Mouse (Mus musculus): ENCODE measurements at regions not wholly inside any gene's neighbourhood (a gene's known extent, or its start where the extent isn't known, plus 50 kb on each side); places are given as distances from the start of the nearest gene placed in this dataset.

DNA sequence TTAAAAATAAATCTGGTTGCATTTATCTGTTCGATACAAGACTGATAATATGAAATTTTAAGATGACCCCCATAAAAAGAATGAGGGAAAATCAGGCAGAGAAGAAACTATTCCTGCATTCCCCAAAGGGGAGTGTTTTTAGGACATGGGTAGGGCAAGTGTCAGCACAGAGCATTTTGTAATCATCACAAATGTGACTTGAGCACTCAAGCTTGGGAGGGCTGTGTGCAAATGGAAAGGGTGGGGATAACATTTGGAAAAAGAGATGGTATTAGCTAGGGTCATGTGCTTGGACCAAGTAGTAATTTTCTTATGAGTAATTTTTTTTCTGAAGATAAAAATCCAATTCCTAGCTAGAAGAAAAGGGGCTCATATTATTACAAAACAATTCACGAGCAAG is 418.1 kb upstream of the Cd180 start:
- ATAC-seq (ENCODE audit: low FRiP score) (no peak), DNase-seq (ENCODE audit: low spot score) (no peak)
- no peak overlapping the region for H3K4me3 ChIP-seq (replicated peaks; ENCODE audit: low read length)
- 94% methylated on average over 2 of the region's 2 CpGs for WGBS
- no peak overlapping the region for H3K27ac ChIP-seq
- no peaks in the 10 kb centered on the region for H3K27me3 ChIP-seq (ENCODE audit: control insufficient read depth, insufficient read depth, low read length)
- no peak overlapping the region for H3K4me2 ChIP-seq (replicated peaks)
- no peaks in the 10 kb centered on the region for H3K36me3 ChIP-seq (replicated peaks; ENCODE audit: control insufficient read depth, insufficient read depth)
- H3K4me1 ChIP-seq (replicated peaks; ENCODE audit: control insufficient read depth, insufficient read depth, low read length): no peaks in the 10 kb centered on the region
- H3K9ac ChIP-seq: no peak overlapping the region
- no peaks in the 10 kb centered on the region for H3K9me3 ChIP-seq (ENCODE audit: control insufficient read depth, low read length)

DNA sequence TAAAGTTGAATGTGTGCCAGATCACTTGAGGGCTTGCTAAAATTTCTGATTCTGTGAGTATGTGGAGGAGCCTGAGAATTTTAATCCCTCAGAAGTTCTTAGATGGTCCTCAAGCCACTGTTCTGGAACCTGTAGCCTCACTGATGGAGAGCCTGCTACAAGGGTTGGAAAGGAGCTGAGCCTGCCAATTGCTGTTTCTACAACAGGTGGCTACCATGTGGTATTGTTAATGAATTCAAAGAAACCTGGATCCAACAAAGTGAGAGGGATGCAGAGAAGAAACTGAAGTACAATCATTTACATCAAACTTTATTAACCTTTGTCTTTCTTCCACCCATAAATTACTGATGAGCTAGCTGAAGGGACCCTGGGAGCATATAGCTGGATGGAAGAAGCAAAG is 416.5 kb upstream of the Cd180 start:
- DNase-seq (ENCODE audit: low spot score): peak; percentile 15
- no peak overlapping the region for H3K4me2 ChIP-seq (replicated peaks)

DNA sequence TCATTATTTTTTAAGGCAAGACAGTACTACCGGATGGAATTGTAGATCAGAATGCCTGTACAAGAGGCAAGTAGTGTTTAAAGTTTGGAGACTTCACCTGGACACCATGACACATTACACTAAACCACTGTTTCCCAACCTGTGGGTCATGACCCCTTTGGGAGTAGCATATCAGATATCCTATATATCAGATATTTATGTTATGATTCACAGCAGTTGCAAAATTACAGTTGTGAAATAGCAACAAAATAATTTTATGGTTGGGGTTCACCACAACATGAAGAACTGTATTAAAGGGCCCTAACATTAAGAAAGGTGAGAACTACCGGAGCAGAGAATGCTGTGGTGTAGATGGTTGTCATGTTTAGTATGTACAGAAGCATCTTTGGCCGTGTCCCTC is 413.2 kb upstream of the Cd180 start:
- Histone ChIP-seq H3K27ac (no peak overlapping the region), H3K9me3 (ENCODE audit: control insufficient read depth, low read length) (no peaks in the 10 kb centered on the region), H3K36me3 (replicated peaks; ENCODE audit: control insufficient read depth, insufficient read depth) (no peaks in the 10 kb centered on the region), H3K9ac (no peak overlapping the region), H3K27me3 (ENCODE audit: control insufficient read depth, insufficient read depth, low read length) (no peaks in the 10 kb centered on the region), H3K4me3 (replicated peaks; ENCODE audit: low read length) (no peak overlapping the region), H3K4me2 (replicated peaks) (no peak overlapping the region), H3K4me1 (replicated peaks; ENCODE audit: control insufficient read depth, insufficient read depth, low read length) (no peaks in the 10 kb centered on the region)
- WGBS: 97% methylated on average over 3 of the region's 3 CpGs
- ATAC-seq (ENCODE audit: low FRiP score) (no peak), DNase-seq (ENCODE audit: low spot score) (no peak)

More for the DNA sequence above, 416.5 kb upstream of the Cd180 start:
- no peak for ATAC-seq (ENCODE audit: low FRiP score)
- H3K4me3 ChIP-seq (replicated peaks; ENCODE audit: low read length): no peak overlapping the region
- H3K4me1 ChIP-seq (replicated peaks; ENCODE audit: control insufficient read depth, insufficient read depth, low read length): no peaks in the 10 kb centered on the region
- no peaks in the 10 kb centered on the region for H3K9me3 ChIP-seq (ENCODE audit: control insufficient read depth, low read length)
- no peak overlapping the region for H3K9ac ChIP-seq
- H3K27ac ChIP-seq: no peak overlapping the region
- no peaks in the 10 kb centered on the region for H3K36me3 ChIP-seq (replicated peaks; ENCODE audit: control insufficient read depth, insufficient read depth)
- H3K27me3 ChIP-seq (ENCODE audit: control insufficient read depth, insufficient read depth, low read length): no peaks in the 10 kb centered on the region

DNA sequence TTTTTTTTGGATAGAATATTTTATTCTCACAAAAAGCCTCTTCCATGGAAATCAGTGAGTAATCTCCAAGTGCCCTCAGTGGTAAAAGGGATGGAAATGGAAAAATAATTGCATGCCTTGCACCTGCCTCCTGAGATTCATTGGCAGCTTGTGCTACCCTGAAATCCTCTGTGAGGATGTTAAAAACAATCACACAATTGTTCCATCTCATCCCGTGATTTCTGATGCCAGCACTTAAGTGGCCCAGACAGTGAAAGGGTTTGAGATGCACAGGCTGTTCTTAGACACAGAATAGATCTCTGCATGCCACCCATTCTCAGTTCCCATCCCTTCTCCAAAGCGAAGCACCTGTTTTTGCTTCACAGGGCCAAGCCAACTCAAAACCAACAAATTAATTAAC is 398.9 kb upstream of the Cd180 start:
- Histone ChIP-seq H3K36me3 (replicated peaks; ENCODE audit: control insufficient read depth, insufficient read depth) (no peaks in the 10 kb centered on the region), H3K9me3 (ENCODE audit: control insufficient read depth, low read length) (no peaks in the 10 kb centered on the region), H3K4me3 (replicated peaks; ENCODE audit: low read length) (no peak overlapping the region), H3K27ac (no peak overlapping the region), H3K27me3 (ENCODE audit: control insufficient read depth, insufficient read depth, low read length) (no peaks in the 10 kb centered on the region), H3K4me2 (replicated peaks) (no peak overlapping the region), H3K9ac (no peak overlapping the region), H3K4me1 (replicated peaks; ENCODE audit: control insufficient read depth, insufficient read depth, low read length) (no peaks in the 10 kb centered on the region)
- 70% methylated on average over 2 of the region's 2 CpGs for WGBS
- ATAC-seq (ENCODE audit: low FRiP score) (no peak), DNase-seq (ENCODE audit: low spot score) (no peak)

DNA sequence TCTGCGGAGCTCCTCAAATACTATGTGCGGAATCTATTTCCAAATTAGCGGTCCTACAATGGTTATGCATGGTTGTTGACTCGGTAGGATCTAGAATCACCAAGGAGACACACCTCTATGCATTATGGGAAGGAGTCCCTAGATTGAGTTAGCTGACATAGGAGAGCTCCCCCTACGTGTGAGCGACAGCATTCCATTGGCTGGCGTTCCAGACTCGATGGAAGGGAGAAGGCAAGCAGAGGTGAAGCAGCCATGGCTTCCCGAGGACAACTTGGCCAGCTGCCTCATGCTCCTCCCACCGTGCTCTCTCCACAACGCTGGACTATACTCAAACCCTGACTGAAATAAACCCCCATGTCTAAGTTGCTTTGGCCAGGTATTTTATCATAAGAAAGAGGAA is 398.3 kb upstream of the Cd180 start:
- Histone ChIP-seq H3K36me3 (replicated peaks; ENCODE audit: control insufficient read depth, insufficient read depth) (no peaks in the 10 kb centered on the region), H3K27ac (no peak overlapping the region), H3K9me3 (ENCODE audit: control insufficient read depth, low read length) (no peaks in the 10 kb centered on the region), H3K4me3 (replicated peaks; ENCODE audit: low read length) (no peak overlapping the region), H3K9ac (no peak overlapping the region), H3K4me1 (replicated peaks; ENCODE audit: control insufficient read depth, insufficient read depth, low read length) (no peaks in the 10 kb centered on the region), H3K27me3 (ENCODE audit: control insufficient read depth, insufficient read depth, low read length) (no peaks in the 10 kb centered on the region), H3K4me2 (replicated peaks) (no peak overlapping the region)
- 82% methylated on average over 11 of the region's 11 CpGs for WGBS
- no peak for DNase-seq (ENCODE audit: low spot score)
- no peak for ATAC-seq (ENCODE audit: low FRiP score)

DNA sequence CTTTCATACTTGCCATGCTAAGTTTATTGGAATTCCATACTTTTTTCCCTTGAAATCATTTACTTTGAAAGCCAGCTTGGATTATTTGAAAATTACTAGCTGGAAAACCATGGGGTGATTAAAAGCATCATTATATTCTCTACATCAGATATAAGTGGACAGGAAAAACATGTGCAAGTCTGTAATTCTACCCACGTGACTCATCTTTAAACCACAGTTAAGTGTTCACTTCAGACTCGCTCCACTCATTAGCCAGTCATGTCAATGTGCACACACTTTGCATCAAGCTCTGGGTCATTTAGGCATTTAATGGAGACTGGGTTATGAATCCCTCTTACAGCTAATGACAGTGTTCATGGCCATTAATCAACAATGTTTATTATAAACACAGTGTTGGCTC is 385.4 kb upstream of the Cd180 start:
- WGBS: 80% methylated on average over 2 of the region's 2 CpGs
- H3K4me2 ChIP-seq (replicated peaks): no peak overlapping the region
- no peaks in the 10 kb centered on the region for H3K9me3 ChIP-seq (ENCODE audit: control insufficient read depth, low read length)
- no peak for ATAC-seq (ENCODE audit: low FRiP score)
- no peaks in the 10 kb centered on the region for H3K27me3 ChIP-seq (ENCODE audit: control insufficient read depth, insufficient read depth, low read length)
- no peak for DNase-seq (ENCODE audit: low spot score)
- H3K27ac ChIP-seq: no peak overlapping the region
- no peak overlapping the region for H3K4me3 ChIP-seq (replicated peaks; ENCODE audit: low read length)
- no peaks in the 10 kb centered on the region for H3K36me3 ChIP-seq (replicated peaks; ENCODE audit: control insufficient read depth, insufficient read depth)
- no peak overlapping the region for H3K9ac ChIP-seq
- H3K4me1 ChIP-seq (replicated peaks; ENCODE audit: control insufficient read depth, insufficient read depth, low read length): no peaks in the 10 kb centered on the region

DNA sequence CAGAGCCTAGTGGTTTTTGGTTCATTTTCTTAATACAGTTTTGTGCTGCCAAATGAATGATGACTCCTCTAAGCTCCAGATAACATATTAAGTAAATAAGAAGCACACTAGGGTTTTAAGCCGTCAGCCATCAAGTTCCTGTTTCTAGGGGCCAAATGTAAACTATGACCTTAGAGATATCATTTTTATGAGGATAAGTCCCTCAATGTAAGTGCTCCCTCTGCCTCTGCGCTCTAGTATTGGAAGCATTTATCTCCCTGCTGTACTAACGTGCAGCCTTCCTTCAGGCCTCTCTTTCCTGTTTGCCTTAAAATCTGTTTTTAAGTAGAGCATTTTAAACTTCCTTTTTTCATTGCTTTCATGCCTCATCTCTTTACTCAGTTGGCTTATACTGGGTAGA is 381.3 kb upstream of the Cd180 start:
- Histone ChIP-seq H3K27ac (no peak overlapping the region), H3K27me3 (ENCODE audit: control insufficient read depth, insufficient read depth, low read length) (no peaks in the 10 kb centered on the region), H3K4me2 (replicated peaks) (no peak overlapping the region), H3K9me3 (ENCODE audit: control insufficient read depth, low read length) (no peaks in the 10 kb centered on the region), H3K4me1 (replicated peaks; ENCODE audit: control insufficient read depth, insufficient read depth, low read length) (no peaks in the 10 kb centered on the region), H3K36me3 (replicated peaks; ENCODE audit: control insufficient read depth, insufficient read depth) (no peaks in the 10 kb centered on the region), H3K9ac (no peak overlapping the region), H3K4me3 (replicated peaks; ENCODE audit: low read length) (no peak overlapping the region)
- DNase-seq (ENCODE audit: low spot score) (no peak), ATAC-seq (ENCODE audit: low FRiP score) (no peak)
- 64% methylated on average over 3 of the region's 3 CpGs for WGBS

DNA sequence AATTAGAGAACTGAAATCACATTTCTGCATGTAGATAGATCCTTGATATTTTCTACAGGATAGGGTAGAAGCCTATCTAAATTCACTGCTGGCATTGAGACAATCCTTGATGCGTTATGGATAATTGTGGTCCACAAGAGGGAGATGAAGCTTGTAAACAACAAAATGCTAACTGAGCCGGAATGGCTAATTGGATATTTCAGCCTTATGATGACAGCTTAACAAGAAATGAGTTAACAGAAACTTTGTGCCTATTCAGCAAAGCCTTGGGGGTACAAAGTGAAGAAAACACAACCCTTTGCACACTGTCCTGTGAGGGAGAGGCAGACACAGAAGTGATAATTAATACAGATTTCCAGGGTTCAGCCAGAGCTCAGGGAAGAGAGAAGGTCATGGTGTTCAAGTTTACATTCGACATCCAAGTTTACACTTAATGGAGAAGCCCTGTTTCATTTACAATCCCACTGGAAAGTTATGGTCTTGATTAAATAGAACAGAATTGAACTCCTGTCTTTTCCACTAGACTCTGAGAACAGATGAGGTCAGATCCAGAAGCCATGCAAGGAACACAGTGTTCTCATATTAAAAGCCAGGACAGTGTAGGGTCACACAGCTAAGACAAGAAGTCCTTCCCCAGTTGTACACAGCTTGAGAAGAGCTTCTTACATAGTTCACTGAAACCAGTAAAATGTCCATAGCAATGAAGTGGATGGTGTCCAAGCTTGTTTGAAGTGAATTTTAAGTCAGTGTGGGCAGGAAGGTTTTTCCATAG is 377.3 kb upstream of the Cd180 start:
- H3K36me3 ChIP-seq (replicated peaks; ENCODE audit: control insufficient read depth, insufficient read depth): no peaks in the 10 kb centered on the region
- H3K4me2 ChIP-seq (replicated peaks): no peak overlapping the region
- ATAC-seq (ENCODE audit: low FRiP score) (no peak), DNase-seq (ENCODE audit: low spot score) (no peak)
- H3K27me3 ChIP-seq (ENCODE audit: control insufficient read depth, insufficient read depth, low read length): no peaks in the 10 kb centered on the region
- no peaks in the 10 kb centered on the region for H3K9me3 ChIP-seq (ENCODE audit: control insufficient read depth, low read length)
- H3K27ac ChIP-seq: no peak overlapping the region
- no peak overlapping the region for H3K4me3 ChIP-seq (replicated peaks; ENCODE audit: low read length)
- H3K4me1 ChIP-seq (replicated peaks; ENCODE audit: control insufficient read depth, insufficient read depth, low read length): no peaks in the 10 kb centered on the region
- H3K9ac ChIP-seq: no peak overlapping the region
- WGBS: 81% methylated on average over 3 of the region's 3 CpGs

DNA sequence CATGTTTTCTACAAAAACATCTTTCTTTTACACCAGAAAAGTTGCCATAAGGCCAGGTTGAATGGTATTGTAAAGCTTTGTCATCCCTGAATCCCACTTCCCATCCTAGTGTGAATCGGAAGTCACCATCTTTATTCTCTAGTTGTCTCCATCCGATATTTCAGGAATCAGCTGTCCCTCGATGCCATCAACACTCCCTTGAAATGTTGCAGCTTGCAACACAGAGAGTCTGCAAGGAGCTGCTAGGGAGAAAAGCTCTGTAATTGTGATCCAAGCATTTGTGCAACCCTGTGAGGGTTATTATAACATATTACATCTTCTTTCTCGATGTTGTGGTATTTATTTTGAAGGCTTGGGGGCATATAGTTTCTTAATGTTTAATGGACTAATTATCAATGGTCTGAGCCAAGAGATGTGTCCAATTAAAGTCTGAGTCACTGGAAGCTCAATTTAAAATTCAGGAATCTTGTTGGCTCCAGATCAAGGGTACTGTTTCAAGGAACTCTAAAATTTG is 374.4 kb upstream of the Cd180 start:
- no peaks in the 10 kb centered on the region for H3K9me3 ChIP-seq (ENCODE audit: control insufficient read depth, low read length)
- H3K4me3 ChIP-seq (replicated peaks; ENCODE audit: low read length): no peak overlapping the region
- DNase-seq (ENCODE audit: low spot score) (no peak), ATAC-seq (ENCODE audit: low FRiP score) (no peak)
- no peaks in the 10 kb centered on the region for H3K36me3 ChIP-seq (replicated peaks; ENCODE audit: control insufficient read depth, insufficient read depth)
- 84% methylated on average over 4 of the region's 4 CpGs for WGBS
- no peak overlapping the region for H3K4me2 ChIP-seq (replicated peaks)
- no peaks in the 10 kb centered on the region for H3K27me3 ChIP-seq (ENCODE audit: control insufficient read depth, insufficient read depth, low read length)
- no peak overlapping the region for H3K27ac ChIP-seq
- no peaks in the 10 kb centered on the region for H3K4me1 ChIP-seq (replicated peaks; ENCODE audit: control insufficient read depth, insufficient read depth, low read length)
- no peak overlapping the region for H3K9ac ChIP-seq

DNA sequence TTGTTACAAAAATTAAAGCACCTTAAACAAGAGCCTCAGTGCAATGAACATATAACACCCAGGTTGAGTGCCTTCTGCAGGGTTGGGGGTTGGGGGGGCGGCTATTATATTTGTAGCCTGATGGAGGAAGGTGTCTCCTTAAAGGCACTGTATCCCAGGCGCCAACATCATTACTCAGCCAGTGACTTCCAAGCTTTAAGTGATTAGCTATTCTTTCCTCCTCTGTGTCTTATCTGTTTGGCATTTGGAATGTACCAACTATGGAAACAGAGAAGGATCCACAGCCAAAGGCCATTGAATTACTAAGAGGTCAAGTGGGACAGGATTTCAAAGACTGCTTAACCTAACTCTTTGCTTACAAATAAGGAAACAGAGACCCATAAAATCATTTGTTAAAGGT is 373.9 kb upstream of the Cd180 start:
- Histone ChIP-seq H3K27me3 (ENCODE audit: control insufficient read depth, insufficient read depth, low read length) (no peaks in the 10 kb centered on the region), H3K36me3 (replicated peaks; ENCODE audit: control insufficient read depth, insufficient read depth) (no peaks in the 10 kb centered on the region), H3K27ac (no peak overlapping the region), H3K9ac (no peak overlapping the region), H3K9me3 (ENCODE audit: control insufficient read depth, low read length) (no peaks in the 10 kb centered on the region), H3K4me3 (replicated peaks; ENCODE audit: low read length) (no peak overlapping the region), H3K4me2 (replicated peaks) (no peak overlapping the region), H3K4me1 (replicated peaks; ENCODE audit: control insufficient read depth, insufficient read depth, low read length) (no peaks in the 10 kb centered on the region)
- DNase-seq (ENCODE audit: low spot score) (no peak), ATAC-seq (ENCODE audit: low FRiP score) (no peak)
- 95% methylated on average over 2 of the region's 2 CpGs for WGBS

All from hindbrain, embryonic 14.5 days (tissue).